23 mouse cellular contexts compared by ENCODE assay signal in the genomic region with DNA sequence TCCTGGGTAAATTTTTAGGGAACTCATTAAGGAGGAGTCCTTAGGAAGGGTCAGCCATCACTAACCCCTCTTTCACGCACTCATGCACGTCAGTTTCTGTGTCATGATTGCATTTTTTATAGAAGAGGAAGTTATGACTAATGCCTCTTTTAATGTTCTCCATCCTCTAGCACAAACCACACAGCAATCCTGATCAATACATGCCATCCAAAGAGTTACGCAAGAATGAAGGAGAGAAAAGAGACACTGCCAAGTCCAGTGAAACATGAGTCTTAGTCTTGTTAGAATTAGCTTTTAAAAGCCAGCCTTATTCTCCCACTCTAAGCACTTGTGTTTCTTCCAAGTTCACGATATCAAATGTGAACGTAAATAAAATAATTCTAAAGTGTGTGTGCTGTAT.
"Had no signal": no experiment of that assay in that cellular context is flagged by ENCODE, and none has a peak within 500 bp of the region (broad histone marks: within the 10 kb centered on the region; RNA-seq: fewer than 3 reads in every experiment).

No protein-coding gene starts in this region.

- DNase-seq: kidney, adult 2 months; kidney, postnatal 10 days; kidney, postnatal 36 days; liver; liver, embryonic 13.5 days; lung, embryonic 14.5 days; retina, postnatal 1 day; right cerebral cortex, postnatal 25 days; spleen, adult 18-20 months; thymus, postnatal 36 days had no signal

- H3K36me3 ChIP-seq: kidney, embryonic 15.5 days; limb, embryonic 10.5 days; limb, embryonic 13.5 days; liver, embryonic 13.5 days; midbrain, embryonic 10.5 days; midbrain, embryonic 13.5 days; neural tube, embryonic 12.5 days; neural tube, embryonic 15.5 days; stomach, embryonic 15.5 days had no signal

- H3K9me3 ChIP-seq: kidney, embryonic 15.5 days; limb, embryonic 10.5 days; limb, embryonic 13.5 days; liver, embryonic 13.5 days; megakaryocyte, embryonic 14.5 days; midbrain, embryonic 10.5 days; midbrain, embryonic 13.5 days; neural tube, embryonic 12.5 days; neural tube, embryonic 15.5 days; stomach, embryonic 15.5 days had no signal

- H3K4me1 ChIP-seq: kidney, embryonic 15.5 days; limb, embryonic 10.5 days; limb, embryonic 13.5 days; liver, embryonic 13.5 days; megakaryocyte, embryonic 14.5 days; midbrain, embryonic 10.5 days; midbrain, embryonic 13.5 days; neural tube, embryonic 12.5 days; neural tube, embryonic 15.5 days; stomach, embryonic 15.5 days had no signal

- H3K4me3 ChIP-seq: kidney, embryonic 15.5 days; limb, embryonic 10.5 days; limb, embryonic 13.5 days; liver, embryonic 13.5 days; megakaryocyte, embryonic 14.5 days; midbrain, embryonic 10.5 days; midbrain, embryonic 13.5 days; neural tube, embryonic 12.5 days; neural tube, embryonic 15.5 days; stomach, embryonic 15.5 days had no signal

- H3K27ac ChIP-seq: kidney, embryonic 15.5 days; limb, embryonic 10.5 days; limb, embryonic 13.5 days; liver, embryonic 13.5 days; macrophage; midbrain, embryonic 10.5 days; midbrain, embryonic 13.5 days; neural tube, embryonic 12.5 days; neural tube, embryonic 15.5 days; stomach, embryonic 15.5 days had no signal

- H3K4me2 ChIP-seq: kidney, embryonic 15.5 days; limb, embryonic 13.5 days; liver, embryonic 13.5 days; lung, embryonic 14.5 days; midbrain, embryonic 13.5 days; neural tube, embryonic 12.5 days; neural tube, embryonic 15.5 days; stomach, embryonic 15.5 days had no signal

- H3K27me3 ChIP-seq: kidney, embryonic 15.5 days; limb, embryonic 13.5 days; liver, embryonic 13.5 days; megakaryocyte, embryonic 14.5 days; midbrain, embryonic 13.5 days; neural tube, embryonic 12.5 days; neural tube, embryonic 15.5 days; stomach, embryonic 15.5 days had no signal

- ATAC-seq: intestine, postnatal 0 days; lung, postnatal 0 days; midbrain, embryonic 13.5 days; midbrain, embryonic 16.5 days had no signal

- H3K9ac ChIP-seq: kidney, embryonic 15.5 days; limb, embryonic 13.5 days; liver, embryonic 13.5 days; lung, embryonic 14.5 days; midbrain, embryonic 13.5 days; neural tube, embryonic 12.5 days; neural tube, embryonic 15.5 days; stomach, embryonic 15.5 days had no signal
